Mouse (Mus musculus): ENCODE results near the gene Appl1. TPM values are rescaled to one million over a fixed set of nuclear protein-coding genes. Genes with fewer than 3 reads are reported as not detected.
"Not testable (repeated sequence)": the region's sequence is repeated elsewhere in the genome, so short reads cannot be mapped to it uniquely, and the experiment has no call there.

The Appl1 gene
- total RNA-seq, 2 experiments from 2014 or later: 13.9 to 16.6 TPM

DNA sequence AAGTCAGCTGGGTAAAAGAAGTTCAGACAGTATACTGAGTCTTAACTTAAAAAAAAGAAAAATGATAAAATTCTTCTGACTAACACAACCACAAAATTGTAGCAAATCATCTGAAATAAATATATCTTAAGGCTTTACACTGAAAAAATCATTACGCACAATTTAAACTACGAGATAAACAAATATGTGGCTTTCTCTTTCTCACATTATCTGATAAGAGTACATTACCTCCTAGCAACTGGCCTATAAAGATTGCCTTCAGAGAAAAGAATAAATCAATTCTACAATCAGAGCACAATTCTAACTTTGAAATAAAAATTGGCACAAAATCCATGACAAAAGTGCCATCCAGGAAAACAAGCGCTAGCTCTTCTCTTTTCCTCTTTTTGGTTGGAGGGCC is 1.9 kb downstream of the Appl1 start:
- DNase-seq: no peak

DNA sequence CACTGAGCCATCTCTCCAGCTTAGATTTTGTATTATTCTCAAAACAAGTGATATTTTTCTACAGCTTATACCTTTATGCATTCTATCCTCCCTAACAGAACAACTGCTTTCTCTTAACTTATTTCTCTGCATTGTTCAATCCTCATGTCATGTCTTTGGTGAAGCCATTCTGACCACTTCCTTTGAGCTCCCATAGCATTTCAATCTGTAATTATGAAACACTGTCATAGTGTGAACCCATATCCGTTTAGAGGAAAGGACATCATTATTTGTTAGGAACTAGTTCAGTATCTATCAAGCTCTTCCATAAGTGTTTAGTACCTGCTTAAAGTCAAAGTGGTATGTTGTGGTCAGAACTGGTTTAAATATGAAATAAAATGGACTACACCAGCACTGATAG is 10.5 kb downstream of the Appl1 start:
- no peak for DNase-seq

DNA sequence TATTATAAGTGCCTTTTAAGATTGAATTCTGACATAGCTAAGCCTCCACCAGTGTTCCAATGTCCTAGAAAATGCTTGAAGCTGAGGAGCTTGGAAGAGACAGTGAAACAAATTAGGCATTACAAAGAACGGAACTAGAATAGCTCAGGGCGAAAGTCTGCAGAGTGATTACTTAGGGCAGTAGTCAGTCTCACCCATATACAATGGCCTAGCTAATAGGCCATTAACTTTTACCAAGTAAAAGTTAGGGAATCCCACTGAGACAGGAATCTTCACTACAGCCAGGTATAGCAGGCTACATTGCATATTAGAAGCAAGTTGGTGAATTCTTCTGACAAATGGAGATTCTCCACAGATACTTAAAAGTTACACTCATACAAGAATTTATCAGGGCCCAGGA is 14.9 kb downstream of the Appl1 start:
- not testable (repeated sequence) for DNase-seq

DNA sequence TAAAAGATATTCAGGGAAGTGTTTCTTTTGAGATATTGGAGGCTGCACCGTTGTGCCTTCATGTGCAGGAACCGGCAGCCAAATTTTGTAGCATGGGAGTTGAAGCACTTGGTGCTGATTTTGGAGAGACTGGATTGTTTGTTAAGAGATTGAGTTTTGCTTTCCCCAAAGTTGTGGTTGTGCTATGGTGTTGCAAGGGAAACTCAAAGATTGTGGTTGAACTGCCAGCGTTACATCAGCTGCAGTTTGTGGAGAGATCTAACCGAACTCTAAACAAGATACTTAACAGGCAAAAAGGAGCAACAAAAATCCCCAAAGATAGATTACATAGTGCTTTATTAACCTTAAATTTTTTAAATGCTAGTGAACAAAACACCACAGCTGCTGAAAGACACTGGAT is 35.5 kb downstream of the Appl1 start:
- DNase-seq: no peak

DNA sequence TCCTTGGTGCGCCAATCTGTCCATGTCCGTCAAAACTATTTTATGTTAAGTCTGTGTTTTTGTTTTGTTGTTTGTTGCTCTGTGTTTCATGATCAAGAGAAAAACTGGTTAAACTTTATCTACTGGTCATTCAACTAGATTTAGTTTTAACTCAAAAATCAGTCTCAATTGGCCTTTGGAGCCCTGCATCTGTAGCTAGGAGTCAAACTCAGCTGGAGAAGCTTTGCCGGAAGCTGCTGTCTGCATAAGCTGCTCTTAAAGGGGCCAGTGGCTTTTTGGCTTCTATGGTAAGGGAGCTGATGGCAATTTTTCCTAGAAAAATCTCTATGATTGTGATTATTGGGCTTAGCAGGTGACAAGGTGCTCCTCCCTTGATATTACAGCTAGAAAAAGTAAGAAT is 36.1 kb downstream of the Appl1 start:
- DNase-seq: no peak

DNA sequence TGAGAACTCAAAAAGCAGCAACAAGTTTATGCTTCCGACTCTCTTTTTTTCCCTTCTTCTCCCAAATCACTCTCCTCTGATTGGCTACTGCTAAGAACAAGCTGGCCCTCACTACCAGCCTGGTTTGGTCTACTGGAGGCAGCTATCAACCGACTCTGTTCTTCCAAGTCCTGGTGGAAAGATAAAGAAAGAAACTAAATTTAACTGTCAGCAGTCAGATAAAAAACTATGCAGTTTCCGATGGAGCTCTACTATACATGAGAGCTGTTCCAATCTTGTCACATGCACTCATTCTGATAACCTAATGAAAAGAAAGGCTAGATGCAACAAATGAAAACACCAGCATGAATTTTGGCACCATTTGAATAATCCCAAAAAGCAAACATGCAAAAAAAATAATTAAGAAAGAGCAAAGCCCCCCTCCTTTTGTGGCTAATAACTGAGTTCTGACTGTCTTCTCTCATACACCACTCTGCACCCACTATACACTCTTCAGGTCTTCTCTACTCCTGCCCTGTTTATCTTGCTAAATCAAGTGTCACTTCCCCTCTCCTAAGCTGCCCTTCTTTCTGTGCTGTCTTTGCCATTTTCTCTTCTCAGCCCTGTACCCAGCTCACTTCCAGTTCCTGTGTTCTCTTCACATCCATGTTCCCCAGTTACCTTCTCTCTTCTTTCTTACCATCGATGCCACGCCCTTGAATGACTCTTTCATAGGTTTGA is 47.2 kb downstream of the Appl1 start:
- DNase-seq: no peak

DNA sequence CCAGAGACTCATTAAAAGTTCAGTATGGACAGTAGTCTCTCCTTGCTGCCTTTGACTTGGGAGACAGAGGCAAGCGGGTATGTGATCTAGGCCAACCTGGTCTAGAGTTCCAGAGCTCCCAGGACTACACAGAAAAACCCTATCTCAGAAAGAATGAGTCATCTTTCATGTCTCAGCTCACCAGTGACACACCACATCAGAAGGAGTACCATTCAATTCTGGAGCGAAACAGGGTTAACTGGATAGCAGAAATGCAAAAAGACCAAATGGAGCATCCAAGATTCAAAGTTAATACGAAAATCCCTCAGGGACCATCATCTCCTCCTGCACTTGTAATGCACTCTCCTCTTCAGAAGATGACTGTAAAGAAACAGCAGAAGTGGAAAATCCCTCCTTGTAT is 51.7 kb downstream of the Appl1 start:
- no peak for DNase-seq

DNA sequence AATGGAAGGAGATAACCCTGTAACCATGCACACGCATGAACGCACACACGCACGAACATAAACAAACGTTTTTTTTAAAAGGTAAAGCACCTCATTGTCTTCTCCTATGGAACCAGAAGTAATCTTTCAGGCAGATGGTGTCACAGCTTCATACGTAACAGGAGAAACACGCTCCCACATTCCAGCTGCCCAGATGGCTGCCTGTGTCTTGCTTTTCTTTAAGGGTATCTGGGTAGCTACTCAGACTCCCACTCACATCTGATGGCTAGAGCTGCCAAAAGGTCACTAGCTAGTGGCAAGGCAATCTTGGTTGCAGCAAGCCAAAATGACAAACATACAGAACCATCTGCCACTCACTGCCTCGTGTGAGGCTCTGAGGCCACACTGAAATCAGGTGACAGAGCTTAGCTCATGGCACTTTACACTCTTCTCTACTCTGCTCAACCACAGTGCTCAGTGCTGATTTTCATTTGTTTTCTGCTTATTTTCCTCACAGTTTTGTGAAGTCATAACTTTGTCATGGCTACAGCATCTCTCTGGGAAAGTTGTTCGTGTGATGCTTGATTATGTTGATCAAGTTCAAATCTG is 57.3 kb downstream of the Appl1 start:
- DNase-seq: no peak

DNA sequence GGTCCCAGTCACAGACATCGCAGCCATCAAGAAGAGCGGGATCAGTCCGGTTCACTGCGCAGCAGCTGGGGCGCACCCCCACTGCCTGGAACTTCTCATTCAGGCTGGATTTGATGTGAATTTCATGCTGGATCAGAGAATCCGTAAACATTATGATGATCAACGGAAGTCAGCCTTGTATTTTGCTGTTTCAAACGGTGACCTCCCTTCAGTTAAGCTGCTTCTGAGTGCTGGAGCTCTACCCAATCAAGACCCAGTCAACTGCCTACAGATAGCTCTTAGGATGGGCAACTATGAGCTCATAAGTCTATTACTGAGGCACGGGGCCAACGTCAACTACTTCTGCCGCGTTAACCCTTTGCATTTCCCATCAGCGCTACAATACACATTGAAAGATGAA is 59.2 kb downstream of the Appl1 start:
- DNase-seq: no peak

DNA sequence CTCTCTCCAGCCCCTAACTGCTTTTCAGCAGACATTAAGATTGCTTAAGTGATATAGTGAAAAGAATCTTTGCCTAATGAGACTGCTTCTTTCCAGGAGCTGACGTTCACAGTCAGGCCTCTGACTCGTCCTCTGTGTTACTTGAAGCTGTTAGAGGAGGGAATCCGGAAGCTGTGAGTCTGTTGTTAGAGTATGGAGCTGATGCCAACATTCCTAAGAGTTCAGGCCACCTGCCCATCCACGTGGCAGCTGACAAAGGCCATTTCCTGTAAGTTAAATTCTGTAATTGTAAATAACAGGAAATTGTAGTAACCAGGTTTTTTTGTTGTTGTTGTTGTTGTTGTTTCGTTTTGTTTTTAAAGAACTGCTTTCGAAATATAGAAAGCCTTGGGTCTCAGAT is 59.8 kb downstream of the Appl1 start:
- peak; percentile 28 to 45 for DNase-seq

DNA sequence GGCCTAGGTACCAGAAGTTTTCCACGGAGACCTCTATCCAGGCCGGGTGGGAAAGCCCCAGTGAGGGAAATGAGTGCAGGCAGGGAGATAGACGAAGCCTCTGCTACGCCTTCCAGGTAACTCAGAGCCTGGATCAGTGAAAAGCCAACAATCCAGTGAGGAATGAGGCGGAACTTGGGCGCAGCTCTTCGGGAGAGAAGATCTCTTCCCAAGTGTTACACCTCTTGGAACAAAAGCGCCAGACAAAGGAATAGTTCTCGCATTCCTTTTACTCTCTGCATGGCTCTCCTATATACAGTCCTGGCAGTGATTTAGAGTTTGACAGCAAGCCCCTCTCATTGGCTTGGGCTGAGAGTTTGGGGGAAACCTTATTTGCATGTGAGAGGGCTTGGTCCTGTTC is 60.6 kb downstream of the Appl1 start:
- DNase-seq: not testable (repeated sequence)

DNA sequence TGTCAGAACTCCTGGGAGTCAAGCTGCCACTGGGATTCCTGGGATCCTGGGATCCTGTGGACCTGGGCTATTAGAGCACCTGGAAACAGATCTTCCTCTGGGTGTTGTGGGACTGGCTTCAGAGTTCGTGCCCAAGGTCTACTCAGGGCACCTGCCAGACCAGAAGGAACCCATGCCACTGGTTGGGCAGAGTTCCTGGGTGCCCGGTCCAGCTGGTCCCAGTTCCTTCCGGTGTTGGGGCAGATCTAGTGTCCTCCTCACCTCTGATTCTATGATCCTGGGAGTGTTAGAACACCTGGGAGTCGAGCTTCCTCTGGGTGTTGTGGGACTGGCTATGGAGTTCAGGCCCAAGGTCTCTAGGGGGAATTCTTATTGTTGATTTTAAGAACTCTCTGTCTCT is 63.6 kb downstream of the Appl1 start:
- no peak for DNase-seq

DNA sequence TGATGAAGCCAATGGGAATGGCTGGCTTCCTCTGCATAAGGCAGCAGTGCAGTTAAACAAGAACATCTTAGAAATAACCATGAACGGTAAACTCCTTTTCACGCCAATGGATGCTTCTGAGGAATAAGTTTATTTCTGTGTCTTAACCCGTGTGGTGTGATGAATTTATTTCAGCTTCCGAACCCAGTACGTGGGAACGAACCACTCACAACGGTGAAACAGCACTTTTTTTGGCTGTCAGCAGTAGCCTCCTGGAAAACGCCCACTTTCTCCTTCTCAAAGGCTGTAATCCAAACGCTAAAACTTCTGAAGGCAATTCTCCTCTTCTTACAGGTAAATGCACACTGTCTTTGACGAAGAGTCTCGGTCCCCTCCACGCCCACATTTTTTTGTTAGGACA is 70.1 kb downstream of the Appl1 start:
- DNase-seq: no peak

DNA sequence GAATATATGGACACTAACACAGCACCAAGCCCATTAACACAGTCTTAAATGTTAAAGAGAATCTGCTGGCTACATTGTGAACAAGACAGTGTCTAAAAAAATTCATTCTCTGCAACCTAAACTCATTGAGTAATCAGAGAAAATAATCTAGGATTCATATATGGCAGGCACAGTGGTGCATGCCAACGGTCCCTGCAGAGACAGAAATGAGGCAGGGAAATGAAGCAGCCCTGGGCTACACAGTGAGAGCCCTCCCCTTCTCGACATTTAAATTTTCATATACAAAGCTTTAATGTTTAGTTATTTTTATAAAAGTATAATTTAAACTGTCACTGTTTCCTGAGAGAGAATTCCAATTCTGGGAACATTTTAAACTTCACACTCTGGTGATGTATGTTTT is 71.5 kb downstream of the Appl1 start:
- DNase-seq: no peak

DNA sequence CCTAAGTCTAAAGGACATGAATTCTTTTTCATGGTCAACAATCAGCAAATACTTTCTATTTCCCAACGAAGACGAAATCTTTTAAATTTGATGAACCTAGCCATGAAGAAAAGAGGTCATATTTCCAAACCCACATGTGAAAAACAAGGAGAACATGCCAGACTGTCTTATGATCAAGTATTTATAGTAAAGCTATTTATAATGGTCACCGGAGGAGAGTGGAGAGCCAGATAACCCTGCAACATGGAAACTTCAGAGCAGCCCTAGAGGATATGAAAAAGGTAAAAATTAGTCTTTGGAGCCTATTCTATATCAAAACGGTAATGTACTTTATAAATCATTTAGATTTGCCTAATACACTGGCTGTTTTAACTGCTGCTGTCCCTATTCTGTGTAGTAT is 76.6 kb downstream of the Appl1 start, which contains the start of gene Asb14:
TSS of gene Asb14 (plus strand) at position 166 of the 400 bp plus-strand sequence.
- peak; percentile 11 to 39 for DNase-seq

DNA sequence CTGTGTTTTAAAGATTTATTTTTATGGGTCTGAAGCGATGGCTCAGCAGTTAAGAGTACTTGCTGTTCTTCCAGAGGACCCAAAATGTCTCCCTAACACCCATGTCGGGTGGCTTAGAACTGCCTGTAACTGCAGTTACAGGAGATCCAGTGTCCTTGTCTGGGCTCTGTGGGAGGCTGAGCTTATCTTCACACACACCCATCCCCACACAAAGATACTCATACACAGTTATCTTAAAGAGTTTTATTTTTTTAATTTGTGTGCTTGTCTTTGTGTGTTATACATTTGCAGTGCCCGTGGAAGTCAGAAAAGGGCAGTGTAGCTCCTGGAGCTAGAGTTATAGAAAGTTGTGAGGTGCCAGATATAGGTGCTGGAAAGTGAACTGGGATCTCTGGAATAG is 80.3 kb downstream of the Appl1 start:
- no peak for DNase-seq

DNA sequence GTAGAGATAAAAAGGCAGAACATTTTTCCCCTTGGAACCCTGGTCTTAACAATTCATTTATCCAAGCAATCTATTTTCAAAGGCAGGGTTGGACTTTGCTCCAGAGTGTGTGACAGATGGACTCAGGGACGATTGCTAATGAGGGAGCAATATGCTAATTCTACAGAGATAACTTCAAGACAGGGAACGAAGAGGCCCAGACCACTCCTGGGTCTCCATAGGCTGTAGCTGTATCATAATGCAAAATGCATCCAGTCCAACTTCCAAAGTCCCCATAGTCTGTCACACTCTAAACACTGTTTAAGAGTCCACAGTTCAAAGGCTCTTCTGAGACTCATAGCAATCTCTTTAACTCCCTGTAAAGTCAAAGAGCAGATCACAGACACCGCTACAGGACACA is 83.8 kb downstream of the Appl1 start:
- DNase-seq: no peak

DNA sequence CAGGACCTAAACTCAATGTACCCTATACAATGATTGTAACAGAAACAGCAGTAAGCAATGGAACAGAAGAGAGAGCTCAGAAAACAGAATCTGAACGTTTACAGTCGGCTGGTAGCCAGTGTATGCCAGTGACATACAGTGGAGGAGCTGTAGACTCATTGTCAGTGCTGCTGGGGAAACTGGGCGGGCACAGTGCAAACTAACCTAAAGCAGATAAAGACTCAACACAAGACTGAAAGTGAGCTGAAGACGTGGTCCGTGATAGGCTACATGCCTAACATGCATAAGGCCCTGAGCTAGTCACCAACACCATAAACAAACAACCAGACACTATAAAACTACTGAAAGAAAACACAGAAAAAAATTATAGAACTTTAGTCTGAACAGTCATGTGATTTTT is 89.3 kb downstream of the Appl1 start:
- no peak for DNase-seq

DNA sequence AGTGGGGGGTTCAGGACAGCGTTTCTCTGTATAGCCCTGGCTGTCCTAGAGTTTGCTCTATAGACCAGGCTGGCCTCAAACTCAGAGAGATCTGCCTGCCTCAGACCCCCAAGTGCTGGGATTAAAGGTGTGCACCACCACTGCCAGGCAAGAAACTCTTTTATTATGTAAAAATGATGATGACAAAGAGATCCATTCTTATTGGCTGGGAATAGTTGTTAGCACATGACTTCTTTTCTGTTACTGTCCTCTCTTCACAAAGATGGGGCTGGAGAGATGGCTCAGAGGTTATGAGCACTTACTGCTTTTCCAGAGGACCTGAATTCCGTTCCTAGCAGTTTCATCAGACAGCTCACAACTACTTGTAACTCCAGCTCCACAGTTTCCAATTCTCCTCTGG is 91.1 kb downstream of the Appl1 start:
- no peak for DNase-seq

DNA sequence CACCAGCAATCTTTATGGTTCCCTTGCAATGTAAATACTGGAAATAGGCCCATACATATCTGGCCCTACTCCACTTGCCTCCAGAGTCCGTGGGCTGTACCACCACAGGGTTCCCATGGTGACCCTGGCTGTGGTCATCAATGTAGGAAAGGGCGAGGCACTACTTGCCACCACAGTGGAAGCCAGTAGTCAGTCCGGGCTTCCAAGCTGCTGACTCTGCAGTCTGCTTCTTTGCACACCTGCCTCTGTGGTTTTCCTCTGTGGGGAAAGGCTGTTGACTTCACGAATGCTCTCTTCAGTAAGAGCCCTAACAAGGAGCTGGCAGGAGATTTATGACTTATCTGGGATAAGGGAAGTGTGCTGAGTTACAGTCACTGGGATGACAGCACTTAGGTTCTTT is 92.3 kb downstream of the Appl1 start:
- DNase-seq: no peak
